Mouse (Mus musculus) embryo, embryonic 11 days (tissue): ENCODE results near the gene Arhgef10l.
"Not testable (repeated sequence)": the region's sequence is repeated elsewhere in the genome, so short reads cannot be mapped to it uniquely, and the experiment has no call there.

Experiments
- DNase-seq: peaks from one replicate; pipeline ENCODE4 v3.0.0-alpha.2; 2015

The Arhgef10l gene

GRCm38 (mm10) chr4:140602022-140602421 is 63.8 kb downstream of the Arhgef10l start:
- DNase-seq = no peak

DNA sequence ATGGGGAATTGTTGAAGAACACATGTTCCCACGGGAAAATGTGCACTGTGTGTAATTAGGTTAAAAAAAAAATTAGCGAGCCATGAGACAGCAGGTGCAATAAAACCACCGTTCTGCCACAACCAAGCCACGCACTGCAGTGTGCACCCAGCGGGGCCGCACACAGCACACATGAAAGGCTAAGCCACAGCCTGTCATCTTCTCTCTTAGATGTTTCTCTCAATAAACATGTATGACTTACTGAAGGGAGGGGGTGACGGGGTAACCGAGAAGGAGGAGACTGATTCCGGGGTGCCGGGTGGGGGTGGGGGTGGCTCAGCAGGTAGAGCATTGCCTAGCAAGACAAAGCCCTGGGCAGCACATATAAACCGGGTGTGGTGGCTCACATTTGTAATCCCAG is 64.7 kb downstream of the Arhgef10l start:
- no peak for DNase-seq

DNA sequence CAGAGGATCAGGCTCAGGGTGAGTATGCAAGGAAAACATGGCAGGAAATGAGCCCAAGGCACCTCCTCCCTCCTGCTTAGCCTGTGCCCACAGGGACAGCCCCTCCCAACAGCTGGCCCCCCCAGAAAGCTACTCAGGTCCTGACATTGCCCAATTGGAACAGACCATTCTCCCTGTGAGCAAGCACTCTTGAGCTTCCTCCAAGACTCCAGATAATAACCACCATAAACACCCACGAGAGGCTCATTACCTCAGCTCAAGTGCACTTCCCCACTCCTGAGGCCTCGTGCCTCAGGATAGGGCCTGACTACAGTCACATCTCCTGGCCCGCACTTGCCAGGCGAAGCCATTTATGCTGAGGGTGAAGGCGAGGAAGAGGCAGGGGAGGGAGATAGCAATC is 67.0 kb downstream of the Arhgef10l start:
- no peak for DNase-seq

DNA sequence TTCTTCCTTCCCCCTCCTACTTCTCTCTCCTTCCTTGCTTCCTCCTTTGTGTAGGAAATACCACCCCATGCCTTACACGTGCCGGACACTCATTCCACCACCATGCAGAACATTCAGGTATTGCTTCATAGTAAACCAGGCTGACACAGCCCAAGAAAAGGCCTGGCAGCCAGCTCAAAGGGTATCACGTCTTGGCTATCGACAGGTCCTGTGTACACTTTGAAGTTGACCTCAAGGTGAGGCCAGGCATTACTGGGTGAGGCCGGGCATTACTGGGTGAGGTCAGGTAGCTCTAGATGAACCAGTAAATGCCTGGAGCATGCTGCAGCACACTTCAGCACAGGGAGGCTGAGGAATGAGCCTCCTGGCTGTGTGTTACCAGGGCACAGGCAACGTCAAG is 67.9 kb downstream of the Arhgef10l start:
- no peak for DNase-seq

DNA sequence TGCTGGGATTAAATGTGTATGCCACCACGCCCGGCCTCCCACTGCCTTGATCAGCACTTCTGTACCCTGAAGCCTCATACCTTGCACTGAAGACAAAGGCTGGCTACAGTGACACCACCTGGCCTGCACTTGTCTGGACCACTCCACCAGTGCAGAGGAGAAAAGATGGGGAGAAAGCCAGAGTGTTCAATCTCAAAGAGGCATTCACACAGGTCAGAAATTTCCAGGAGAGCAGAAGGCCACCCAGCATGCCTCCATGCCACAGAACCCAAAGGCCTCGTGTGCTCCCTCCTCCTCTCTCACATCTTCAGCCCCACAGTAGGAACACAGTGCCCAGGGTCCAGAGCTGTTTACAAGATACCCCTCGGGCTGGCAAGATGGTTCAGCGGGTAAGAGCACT is 68.4 kb downstream of the Arhgef10l start:
- no peak for DNase-seq

- DNase-seq = no peak
Observed at GRCm38 (mm10) chr4:140593771-140594505, 71.9 kb downstream of the Arhgef10l start.

DNA sequence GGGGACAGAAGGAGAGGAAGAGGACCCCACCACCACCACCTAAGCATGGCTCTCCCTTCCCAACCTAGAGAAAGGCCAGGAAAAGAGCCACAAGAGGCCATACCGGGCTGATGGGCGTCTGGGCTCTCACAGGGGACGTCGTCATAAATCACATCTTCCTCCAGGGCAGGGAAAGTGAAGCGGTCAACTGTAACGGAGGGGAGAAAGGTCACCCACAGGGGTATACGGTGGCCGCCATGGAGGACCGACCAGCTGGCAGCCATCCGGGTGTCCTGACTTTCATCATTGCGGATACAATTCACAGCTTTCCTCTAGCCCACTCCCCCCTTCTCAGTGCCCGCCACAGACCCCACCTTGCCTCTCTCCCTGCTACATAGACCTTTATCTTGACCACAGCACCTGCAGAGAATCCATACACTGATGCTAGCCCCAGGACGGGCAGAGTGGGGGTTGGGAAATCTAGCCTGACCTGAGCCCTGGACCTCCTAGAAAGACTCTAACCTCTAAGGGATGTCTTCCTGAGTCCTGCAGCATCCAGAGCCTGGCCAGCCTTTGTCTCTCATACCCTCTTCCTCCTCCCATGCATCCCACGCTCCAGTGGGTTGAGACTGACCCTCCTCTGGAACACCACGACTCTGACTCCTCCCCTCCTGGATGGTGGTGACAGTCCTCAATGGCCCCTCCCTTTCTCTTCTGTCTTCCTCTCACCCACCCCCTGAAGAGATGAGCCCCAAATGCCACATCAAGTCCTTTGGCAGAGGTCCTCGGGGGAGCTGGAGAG is 72.6 kb downstream of the Arhgef10l start:
- no peak for DNase-seq

DNA sequence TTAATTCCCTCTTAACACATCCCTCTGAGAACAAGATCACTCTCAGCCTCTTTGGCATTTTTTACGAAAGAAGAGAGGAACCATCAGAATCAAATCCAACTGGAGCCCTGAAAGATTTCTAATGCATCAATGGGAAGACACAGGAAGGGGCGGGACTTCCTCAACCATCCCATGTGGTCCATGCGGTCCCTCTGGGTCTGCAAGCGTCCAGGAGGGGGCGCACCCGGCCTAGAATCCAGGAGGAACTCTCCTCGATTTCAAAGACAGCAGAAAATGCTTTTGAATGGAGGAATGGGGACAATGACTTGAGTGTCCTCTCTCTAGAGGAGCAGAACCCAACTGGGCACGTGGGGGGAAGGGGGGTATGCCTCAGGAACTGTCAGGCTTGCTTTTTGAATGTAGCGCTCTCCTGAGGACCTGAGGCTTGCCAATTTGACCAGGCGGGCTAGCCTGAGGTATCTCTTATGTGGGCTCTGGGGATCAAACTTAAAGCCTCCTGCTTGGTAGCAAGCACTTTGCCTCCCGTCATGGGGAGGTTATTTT is 73.5 kb downstream of the Arhgef10l start:
- DNase-seq = peak; percentile 91

- DNase-seq = no peak
Observed at GRCm38 (mm10) chr4:140586478-140586877, 79.3 kb downstream of the Arhgef10l start.

- no peak for DNase-seq
Observed at GRCm38 (mm10) chr4:140584240-140584639, 81.6 kb downstream of the Arhgef10l start.

DNA sequence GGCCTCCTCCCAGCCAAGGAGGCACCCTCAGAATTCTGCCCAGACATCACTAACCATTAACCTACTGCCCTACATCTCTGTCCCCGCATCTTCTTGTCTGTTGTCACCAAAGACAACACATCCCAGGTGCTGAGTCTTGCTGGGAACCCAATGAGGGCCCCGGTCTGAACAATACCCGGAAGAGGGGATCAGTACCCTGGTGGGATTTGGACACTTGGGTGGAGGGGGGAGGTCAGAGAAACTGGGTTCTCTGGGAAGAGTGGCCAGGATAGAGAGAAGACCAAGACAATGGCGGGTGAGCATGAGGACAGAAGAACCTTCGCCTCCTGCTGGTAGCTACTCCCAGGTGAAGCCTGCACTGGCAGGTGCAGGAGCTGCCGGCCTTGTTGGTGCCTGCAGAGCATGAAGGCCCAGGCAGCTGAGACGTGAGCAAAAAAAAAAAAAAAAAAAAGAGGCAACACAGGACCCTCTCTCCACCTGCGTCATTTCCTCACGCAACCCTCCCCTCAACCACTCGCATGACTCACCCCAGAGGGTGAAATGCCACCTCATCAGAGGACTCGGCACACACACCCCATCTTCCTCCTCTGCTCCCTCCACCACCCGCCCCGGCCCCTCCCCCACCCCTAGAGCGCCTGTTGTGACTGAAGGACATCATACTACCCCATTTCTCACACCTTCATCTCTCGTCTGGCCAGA is 83.3 kb downstream of the Arhgef10l start:
- DNase-seq = no peak

- no peak for DNase-seq
Observed at GRCm38 (mm10) chr4:140581730-140582389, 84.0 kb downstream of the Arhgef10l start.

DNA sequence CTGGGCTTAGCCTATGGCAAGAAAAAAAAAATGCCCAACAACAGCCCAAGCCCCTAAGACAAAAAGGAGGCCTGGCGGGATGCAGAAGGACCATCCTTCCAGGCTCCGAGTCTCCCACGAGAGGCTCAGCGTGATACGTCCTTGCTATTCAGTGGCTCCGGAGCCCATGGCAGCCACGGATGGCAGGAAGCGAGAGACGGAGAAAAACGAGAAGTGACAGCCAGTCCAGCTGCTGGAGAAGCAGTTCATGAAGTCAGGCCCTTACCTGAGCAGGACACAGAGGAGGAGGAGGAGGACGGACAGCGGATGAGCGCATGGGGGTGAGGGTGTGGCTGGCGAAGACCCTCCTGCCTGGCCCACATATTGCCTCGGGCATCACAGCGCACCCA is 84.5 kb downstream of the Arhgef10l start:
- DNase-seq = no peak

DNA sequence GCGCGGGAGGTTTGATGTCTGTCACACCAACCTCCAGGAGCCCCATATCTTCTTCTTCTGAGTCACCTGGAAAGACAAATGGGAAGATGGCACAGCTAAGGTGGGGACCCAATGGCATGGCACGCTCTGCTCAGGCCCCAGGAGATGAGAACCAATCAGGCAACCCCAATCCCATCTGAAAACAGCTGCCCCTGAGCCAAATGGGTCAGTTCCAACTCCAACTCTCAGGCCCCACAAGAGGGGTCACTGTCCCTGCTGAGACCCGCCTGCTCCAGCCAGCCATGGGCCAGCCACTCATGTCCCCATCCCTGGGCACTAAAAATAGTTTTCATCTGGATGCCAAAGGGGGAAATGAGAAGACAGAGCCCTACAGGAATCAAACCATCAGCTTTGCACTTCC is 84.9 kb downstream of the Arhgef10l start:
- no peak for DNase-seq

DNA sequence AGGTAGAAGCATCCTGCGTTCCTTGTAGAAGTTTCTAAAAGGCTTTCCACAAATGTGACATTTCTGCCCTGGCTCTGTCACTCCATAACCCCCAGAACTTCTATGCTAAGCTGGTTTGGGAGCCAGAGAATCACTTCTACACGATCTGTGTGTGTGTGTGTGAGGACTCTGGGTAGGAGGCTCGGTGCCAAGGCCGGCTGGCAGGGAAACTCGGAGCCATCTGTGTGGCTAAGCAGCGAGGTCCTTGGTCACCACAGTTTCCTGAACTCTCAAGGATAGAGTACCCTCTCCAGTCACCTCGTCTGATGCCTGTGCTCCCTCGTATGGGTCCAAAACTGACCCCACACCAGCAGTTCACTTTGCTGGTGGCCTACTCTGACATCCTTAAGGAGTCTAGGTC is 86.2 kb downstream of the Arhgef10l start:
- DNase-seq = no peak

GRCm38 (mm10) chr4:140579149-140579548 is 86.7 kb downstream of the Arhgef10l start:
- DNase-seq = no peak

- DNase-seq = no peak
Observed at GRCm38 (mm10) chr4:140576628-140577027, 89.2 kb downstream of the Arhgef10l start.

DNA sequence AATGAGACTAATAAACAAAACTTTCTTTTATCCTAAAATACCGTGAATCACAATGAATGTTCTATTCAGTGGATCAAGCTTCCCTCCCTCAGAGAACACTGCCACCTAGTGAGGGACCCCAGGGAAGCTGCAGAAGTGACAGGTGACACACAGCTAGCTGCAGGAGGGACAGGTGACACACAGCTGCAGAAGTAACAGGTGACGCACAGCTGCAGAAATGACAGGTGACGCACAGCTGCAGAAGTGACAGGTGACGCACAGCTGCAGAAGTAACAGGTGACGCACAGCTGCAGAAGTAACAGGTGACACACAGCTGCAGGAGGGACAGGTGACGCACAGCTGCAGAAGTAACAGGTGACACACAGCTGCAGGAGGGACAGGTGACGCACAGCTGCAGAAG is 90.9 kb downstream of the Arhgef10l start:
- not testable (repeated sequence) for DNase-seq

- DNase-seq = no peak
Observed at GRCm38 (mm10) chr4:140572376-140572775, 93.4 kb downstream of the Arhgef10l start.

DNA sequence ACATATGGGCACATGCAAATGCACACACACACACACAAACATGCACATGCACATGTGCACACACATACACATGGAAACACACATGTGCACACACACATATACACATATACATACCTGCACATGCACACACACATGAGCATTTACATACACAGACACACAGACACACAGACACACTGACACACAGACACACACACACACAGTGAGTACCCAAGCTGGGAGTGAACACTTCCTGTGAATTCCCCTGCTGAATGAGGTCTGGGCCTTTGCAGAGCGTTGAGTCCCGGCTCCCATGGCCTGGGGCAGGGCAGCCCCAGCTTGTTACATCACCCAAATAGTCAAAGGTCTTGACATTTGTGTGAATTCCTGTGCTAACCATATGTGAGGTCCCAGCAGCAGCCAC is 96.4 kb downstream of the Arhgef10l start:
- no peak for DNase-seq

DNA sequence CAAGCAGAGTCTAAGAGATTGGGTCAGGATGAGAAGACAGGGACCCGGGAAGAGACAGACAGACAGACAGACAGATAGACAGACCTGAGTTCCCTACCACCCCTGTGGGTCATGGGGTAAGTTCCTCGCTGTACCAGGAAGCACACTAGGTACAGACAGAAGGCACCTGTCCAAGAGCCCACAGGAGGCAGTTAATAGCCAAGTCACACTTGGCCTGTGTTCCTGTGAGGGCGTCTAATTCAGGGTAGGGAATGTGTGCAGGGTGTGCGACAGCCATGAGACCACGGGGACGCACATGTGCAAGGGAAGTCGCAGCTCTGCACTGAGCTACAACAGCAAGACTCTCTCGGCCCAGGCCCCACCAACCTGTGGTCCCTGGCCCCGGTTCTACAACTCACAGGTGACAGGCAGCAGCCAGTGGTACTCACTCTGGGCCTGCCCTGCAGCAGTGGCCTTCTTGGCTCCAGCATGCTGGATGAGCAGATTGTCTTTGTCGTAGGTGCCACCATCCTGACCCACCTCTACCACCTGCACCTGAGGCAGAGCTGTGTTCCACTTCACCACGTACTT is 97.8 kb downstream of the Arhgef10l start:
- DNase-seq = no peak

GRCm38 (mm10) chr4:140566785-140567184 is 99.0 kb downstream of the Arhgef10l start:
- no peak for DNase-seq

DNA sequence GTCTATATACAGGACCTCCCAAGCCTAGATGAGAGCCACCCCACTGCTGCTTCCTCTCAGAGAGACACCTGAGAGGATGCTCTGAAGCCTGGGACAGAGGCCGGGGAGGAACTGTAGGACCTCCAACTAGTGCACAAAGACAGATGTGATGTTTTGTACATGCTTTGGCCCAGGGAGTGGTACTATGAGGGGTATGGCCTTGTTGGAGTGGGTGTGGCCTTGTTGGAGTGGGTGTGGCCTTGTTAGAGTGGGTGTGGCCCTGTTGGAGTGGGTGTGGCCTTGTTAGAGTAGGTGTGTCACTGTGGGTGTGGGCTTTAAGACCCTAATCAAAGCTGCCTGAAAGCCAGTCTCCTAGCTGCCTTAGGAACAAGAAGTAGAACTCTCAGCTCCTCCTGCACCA is 101.4 kb downstream of the Arhgef10l start:
- DNase-seq = not testable (repeated sequence)
